Mouse (Mus musculus) right cerebral cortex, adult 2 months (tissue): ENCODE results near the gene Usp18.

Source experiments
- DNase-seq, 2 experiments: peaks; one replicate each; pipeline ENCODE4 v3.0.0; 2021 to 2022; ENCODE audit warnings: low spot score in 2 of 2

The Usp18 gene

GRCm38 (mm10) chr6:121303466-121304220, 57.9 kb downstream of the Usp18 start:
- no peak for DNase-seq

- no peak for DNase-seq
These were observed 58.9 kb downstream of the Usp18 start for GRCm38 (mm10) chr6:121304630-121305029.

GRCm38 (mm10) chr6:121305571-121305970, 59.9 kb downstream of the Usp18 start:
- no peak for DNase-seq

- DNase-seq = no peak
These were observed 65.3 kb downstream of the Usp18 start for GRCm38 (mm10) chr6:121310984-121311383.

- DNase-seq = no peak
These were observed 73.4 kb downstream of the Usp18 start for GRCm38 (mm10) chr6:121319099-121319498.
